8 mouse cellular contexts compared by ENCODE assay signal in genomic region chr17:35046681-35047455, GRCm38 (mm10). TPM values are rescaled to one million over a fixed set of nuclear protein-coding genes. Genes with fewer than 3 reads are reported as not detected.
A peak's percentile ranks its signal among the peaks of the same experiment; 100 is the strongest.
DNase-seq lines count a peak whose midpoint lies in the region; ATAC-seq and TF ChIP-seq lines count a peak whose summit lies in the region.

Gene Msh5, minus strand, starts transcription at chr17:35046745.

- no peaks in the 10 kb centered on the region for H3K27me3 ChIP-seq in hindbrain, embryonic 16.5 days (replicated peaks; ENCODE audit: control insufficient read depth, insufficient read depth, low read length)

- DNase-seq in T-cell, adult 2 months (ENCODE audit: low spot score), result peak; percentile 94
- peak; percentile 95 for DNase-seq in cerebellum, postnatal 36 days
- DNase-seq in frontal cortex, postnatal 36 days (ENCODE audit: low spot score in 2 of 2), result peak; percentile 90 to 95
- peak; percentile 84 to 93 for DNase-seq in left cerebral cortex, adult 2 months (ENCODE audit: extremely low spot score in 1 of 2, low spot score in 2 of 2)
- peak; percentile 91 to 92 for DNase-seq in right cerebral cortex, adult 2 months (ENCODE audit: low spot score in 2 of 2)
- DNase-seq in urinary bladder, postnatal 14 days (ENCODE audit: low spot score), result peak; percentile 97

- peak within 1 kb of the TSS; percentile 63 for H3K4me3 ChIP-seq in hindbrain, embryonic 16.5 days (ENCODE audit: low read length)
- peak within 1 kb of the TSS; percentile 52 for H3K4me3 ChIP-seq in left cerebral cortex, adult 2 months

- TF ChIP-seq CTCF in left cerebral cortex, adult 2 months (IDR thresholded peaks at IDR 0.05), result no peak; the same call in 1 of the 2 replicates

- peak within 1 kb of the TSS; percentile 80 for H3K9ac ChIP-seq in hindbrain, embryonic 16.5 days (ENCODE audit: low read depth, low read length)

- H3K36me3 ChIP-seq in hindbrain, embryonic 16.5 days (ENCODE audit: control insufficient read depth, insufficient read depth, low read length), result no peaks in the 10 kb centered on the region

- no peaks in the 10 kb centered on the region for H3K9me3 ChIP-seq in hindbrain, embryonic 16.5 days (ENCODE audit: control insufficient read depth, low read length)

- intact Hi-C loops in left cerebral cortex, adult 2 months (cut with DNase I), result no loop called here

- H3K4me2 ChIP-seq in hindbrain, embryonic 16.5 days (ENCODE audit: low read length), result peak within 1 kb of the TSS; percentile 96

- H3K27ac ChIP-seq in hindbrain, embryonic 16.5 days (ENCODE audit: low read depth, low read length), result peak within 1 kb of the TSS; percentile 73
- H3K27ac ChIP-seq in left cerebral cortex, adult 2 months, result peak within 1 kb of the TSS; percentile 34; the same call in 1 of the 2 replicates

- H3K4me1 ChIP-seq in hindbrain, embryonic 16.5 days (ENCODE audit: control insufficient read depth, insufficient read depth, low read depth, low read length), result peaks cover 10% of the 10 kb centered on the region

- 4% methylated on average over 33 of the region's 33 CpGs for WGBS in hindbrain, embryonic 16.5 days

- ATAC-seq in hindbrain, embryonic 16.5 days, result peak; percentile 99
- ATAC-seq in megakaryocyte, adult 5-6 weeks (ENCODE audit: poor library complexity, severe bottlenecking), result peak; percentile 75

RNA-seq across cellular contexts. Expression of gene Msh5, which starts in this region (rescaled TPM):
- polyA plus RNA-seq in hindbrain, embryonic 16.5 days (2015; fragmentation: Nextera tagmentation; extraction: Ambion mirVana), result 1.8 and 2.5 TPM in 2 replicates
- under 1 TPM; 0.27 to 0.56 TPM for total RNA-seq in left cerebral cortex, adult 2 months (2021)
- 7.4 and 7.5 TPM in 2 replicates for total RNA-seq in megakaryocyte, adult 5-6 weeks (2015)
- 3.6 and 6.3 TPM in 2 replicates for total RNA-seq in megakaryocyte, adult 5-6 weeks (2017)

Comparison
In these comparisons a context has a peak if more than half of its experiments do, and no peak if none do; other contexts are left out.
1. Peak in every context shown above with its lines: DNase-seq, ATAC-seq, H3K4me3 ChIP-seq and H3K27ac ChIP-seq.
2. Peak in DNase-seq, H3K4me3 ChIP-seq and H3K27ac ChIP-seq in left cerebral cortex, adult 2 months; RNA of the gene not detected or under 1 TPM.